Mouse (Mus musculus) hindbrain, embryonic 10.5 days (tissue): Measurements from ENCODE around the gene Slc10a6. TPM values are rescaled to one million over a fixed set of nuclear protein-coding genes. Genes with fewer than 3 reads are reported as not detected.

Source experiments
- DNase-seq: peaks from one replicate; pipeline ENCODE4 v3.0.0-alpha.2; 2017; ENCODE audit warnings: low spot score
- H3K27ac ChIP-seq: fragments of 300-500 bp; sonication (generic); 2 replicates; pipeline ENCODE4 v1.5.1; 2016; ENCODE audit warnings: mild to moderate bottlenecking, moderate library complexity
- H3K27me3 ChIP-seq: fragments of 300-500 bp; sonication (generic); 2 replicates; pipeline ENCODE4 v1.6.1; 2016; ENCODE audit warnings: mild to moderate bottlenecking; ENCODE audit not compliant: poor library complexity, insufficient read depth, severe bottlenecking
- H3K36me3 ChIP-seq: fragments of 300-500 bp; sonication (generic); 2 replicates; pipeline ENCODE4 v1.6.1; 2016; ENCODE audit warnings: mild to moderate bottlenecking, moderate library complexity
- H3K4me1 ChIP-seq: fragments of 300-500 bp; sonication (generic); replicated peaks from 2 replicates; pipeline ENCODE4 v1.6.1; 2016; ENCODE audit warnings: mild to moderate bottlenecking
- H3K4me3 ChIP-seq: fragments of 300-500 bp; sonication (generic); 2 replicates; pipeline ENCODE4 v1.5.1; 2016; ENCODE audit warnings: mild to moderate bottlenecking, moderate library complexity
- H3K9me3 ChIP-seq: fragments of 300-500 bp; sonication (generic); 2 replicates; pipeline ENCODE4 v1.6.1; 2016; ENCODE audit warnings: mild to moderate bottlenecking, moderate library complexity
- WGBS: fragments of 180-500 bp; shearing (Covaris S2); methylation state at CpG from one replicate; pipeline ENCODE4 v1.1.7; 2016; 5-methylcytosine and 5-hydroxymethylcytosine counted together
- polyA plus RNA-seq: library from polyadenylated mRNA; unstranded; fragments of >200 nt; fragmentation: Nextera tagmentation; extraction: Ambion mirVana; gene quantifications from 2 replicates; pipeline ENCODE4 v1.2.1, GENCODE M21; 2016

Slc10a6 gene
- polyA plus RNA-seq, 1 experiment from 2014 or later, result 0.25 TPM

- Histone ChIP-seq H3K27ac (no peak overlapping the region), H3K27me3 (no peaks in the 10 kb centered on the region), H3K36me3 (peaks cover 79% of the 10 kb centered on the region), H3K9me3 (no peaks in the 10 kb centered on the region), H3K4me1 (no peaks in the 10 kb centered on the region), H3K4me3 (no peak overlapping the region)
- peak; percentile 19 for DNase-seq
- WGBS, result 87% methylated on average over 7 of the region's 7 CpGs
Measured at GRCm38 (mm10) chr5:103587219-103587618, 42.0 kb downstream of the Slc10a6 start.

- Histone ChIP-seq H3K36me3 (peaks cover 62% of the 10 kb centered on the region), H3K4me3 (no peak overlapping the region), H3K9me3 (no peaks in the 10 kb centered on the region), H3K27ac (no peak overlapping the region), H3K27me3 (no peaks in the 10 kb centered on the region), H3K4me1 (no peaks in the 10 kb centered on the region)
- 84% methylated on average over 11 of the region's 11 CpGs for WGBS
- no peak for DNase-seq
Measured at GRCm38 (mm10) chr5:103579680-103580420, 49.4 kb downstream of the Slc10a6 start.

GRCm38 (mm10) chr5:103569446-103569845 lies 59.8 kb downstream of the Slc10a6 start:
- Histone ChIP-seq H3K27me3 (no peaks in the 10 kb centered on the region), H3K9me3 (no peaks in the 10 kb centered on the region), H3K4me3 (no peak overlapping the region), H3K27ac (no peak overlapping the region), H3K36me3 (peaks cover 98% of the 10 kb centered on the region), H3K4me1 (no peaks in the 10 kb centered on the region)
- 92% methylated on average over 9 of the region's 9 CpGs for WGBS
- no peak for DNase-seq

- 87% methylated on average over 4 of the region's 4 CpGs for WGBS
- no peak overlapping the region for H3K27ac ChIP-seq
- no peak for DNase-seq
- peaks cover 99% of the 10 kb centered on the region for H3K36me3 ChIP-seq
- H3K4me3 ChIP-seq, result no peak overlapping the region
- no peaks in the 10 kb centered on the region for H3K27me3 ChIP-seq
- H3K9me3 ChIP-seq, result no peaks in the 10 kb centered on the region
- no peaks in the 10 kb centered on the region for H3K4me1 ChIP-seq
Measured at GRCm38 (mm10) chr5:103568034-103568433, 61.2 kb downstream of the Slc10a6 start.

GRCm38 (mm10) chr5:103560546-103560945 lies 68.7 kb downstream of the Slc10a6 start:
- Histone ChIP-seq H3K36me3 (peaks cover 99% of the 10 kb centered on the region), H3K4me1 (no peaks in the 10 kb centered on the region), H3K27me3 (no peaks in the 10 kb centered on the region), H3K9me3 (no peaks in the 10 kb centered on the region), H3K27ac (no peak overlapping the region), H3K4me3 (no peak overlapping the region)
- WGBS, result 95% methylated on average over 9 of the region's 9 CpGs
- DNase-seq, result no peak

Other genes starting within 250 kb of the Slc10a6 start
- gene Ptpn13, start 204.2 kb downstream of the Slc10a6 start, polyA plus RNA-seq, result 16.6 and 18.8 TPM in 2 replicates
- gene 1700016H13Rik, start 26.6 kb upstream of the Slc10a6 start, polyA plus RNA-seq, result 0.40 and 0.64 TPM in 2 replicates
- 5.7 and 6.5 TPM in 2 replicates for gene Aff1, start 63.0 kb upstream of the Slc10a6 start, polyA plus RNA-seq